Mouse (Mus musculus) inflammation-experienced regulatory T-cells, adult 16 weeks (primary cell): Measurements from ENCODE around the gene Gm21863. TPM values are rescaled to one million over a fixed set of nuclear protein-coding genes. Genes with fewer than 3 reads are reported as not detected.

Experiments
- polyA plus RNA-seq: library from polyadenylated mRNA; unstranded; fragments of 100-300 nt; shearing (Covaris generic); gene quantifications from one replicate; pipeline ENCODE4 v1.2.1, GENCODE M21; 2017

The Gm21863 gene
- polyA plus RNA-seq, result not detected

DNA sequence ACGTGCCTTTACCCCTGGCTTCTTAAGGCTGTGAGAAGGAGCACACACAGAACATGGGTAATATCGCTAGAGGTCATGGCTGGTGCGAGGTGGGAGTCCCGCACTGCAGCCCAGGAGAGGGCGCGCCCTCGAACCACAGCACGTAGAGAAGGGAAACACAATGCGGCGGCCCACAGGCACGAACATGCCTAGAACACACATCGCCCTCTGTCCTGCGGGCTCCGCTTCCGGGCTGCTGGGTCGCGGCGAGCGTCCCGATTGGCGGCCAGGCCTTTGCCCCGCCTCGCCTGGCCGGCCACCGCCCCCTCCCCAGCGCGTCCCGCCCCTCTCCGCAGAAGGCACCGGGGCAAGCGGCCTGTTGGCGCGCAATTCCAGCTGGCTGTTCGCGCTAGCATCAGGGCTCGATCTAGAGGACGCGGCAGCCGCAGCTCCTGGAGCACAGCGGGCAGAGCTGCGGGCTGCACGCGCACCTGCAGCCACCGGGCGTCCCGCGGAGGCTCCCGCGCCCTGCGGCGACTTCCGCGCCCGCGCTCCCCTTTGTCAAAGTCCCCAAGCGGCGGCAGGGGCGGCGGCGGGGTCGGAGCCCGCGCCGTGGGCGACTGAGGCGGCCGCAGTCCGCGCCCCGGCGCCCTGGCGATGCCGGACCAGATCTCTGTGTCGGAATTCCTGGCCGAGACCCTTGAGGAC lies at the start of gene Gm21863:
Gene Gm21863 (plus strand): TSS at position 637 of the 687 bp plus-strand sequence.

